Mouse (Mus musculus) c-Kit-positive CD71-negative TER-119-negative erythroid progenitor cells, embryonic 14.5 days (primary cell): ENCODE data around the gene Oma1.

ENCODE experiments used
- DNase-seq: peaks from one replicate; pipeline ENCODE4 v3.0.0-alpha.2; 2013; ENCODE audit warnings: low read depth

Oma1 gene

GRCm38 (mm10) chr4:103313587-103314525 is at the start of gene Oma1:
Gene Oma1 (plus strand): TSS chr4:103313812.
- DNase-seq: peak; percentile 89

GRCm38 (mm10) chr4:103263812-103264396 is 49.7 kb upstream of the Oma1 start:
- no peak for DNase-seq

- no peak for DNase-seq
These were observed 48.4 kb upstream of the Oma1 start for GRCm38 (mm10) chr4:103265166-103265565.

GRCm38 (mm10) chr4:103269336-103269735 is 44.3 kb upstream of the Oma1 start:
- no peak for DNase-seq

- no peak for DNase-seq
These were observed 40.6 kb upstream of the Oma1 start for GRCm38 (mm10) chr4:103273021-103273420.

- no peak for DNase-seq
These were observed 25.3 kb upstream of the Oma1 start for GRCm38 (mm10) chr4:103288342-103288741.

GRCm38 (mm10) chr4:103290763-103291162 is 22.8 kb upstream of the Oma1 start, which contains the start of gene 4921539E11Rik:
Gene 4921539E11Rik (minus strand): TSS chr4:103290863.
- DNase-seq: no peak

GRCm38 (mm10) chr4:103299342-103299741 is 14.3 kb upstream of the Oma1 start:
- no peak for DNase-seq

- DNase-seq: no peak
These were observed 9.8 kb upstream of the Oma1 start for GRCm38 (mm10) chr4:103303851-103304250.

GRCm38 (mm10) chr4:103314526-103314910 is 906 bp downstream of the Oma1 start:
- DNase-seq: no peak

GRCm38 (mm10) chr4:103315861-103316260 is 2.2 kb downstream of the Oma1 start:
- DNase-seq: no peak

GRCm38 (mm10) chr4:103321461-103321860 is 7.8 kb downstream of the Oma1 start:
- DNase-seq: no peak

GRCm38 (mm10) chr4:103324688-103325451 is 11.3 kb downstream of the Oma1 start:
- DNase-seq: no peak

- no peak for DNase-seq
These were observed 13.4 kb downstream of the Oma1 start for GRCm38 (mm10) chr4:103326994-103327393.

- DNase-seq: no peak
These were observed 15.7 kb downstream of the Oma1 start for GRCm38 (mm10) chr4:103329348-103329747.

GRCm38 (mm10) chr4:103335134-103335533 is 21.5 kb downstream of the Oma1 start:
- DNase-seq: no peak

GRCm38 (mm10) chr4:103340726-103341125 is 27.1 kb downstream of the Oma1 start:
- DNase-seq: no peak

- no peak for DNase-seq
These were observed 28.0 kb downstream of the Oma1 start for GRCm38 (mm10) chr4:103341620-103342019.

GRCm38 (mm10) chr4:103346058-103346457 is 32.4 kb downstream of the Oma1 start:
- DNase-seq: peak; percentile 32

GRCm38 (mm10) chr4:103346849-103347248 is 33.2 kb downstream of the Oma1 start:
- no peak for DNase-seq

GRCm38 (mm10) chr4:103349219-103349618 is 35.6 kb downstream of the Oma1 start:
- no peak for DNase-seq

- DNase-seq: no peak
These were observed 39.3 kb downstream of the Oma1 start for GRCm38 (mm10) chr4:103352926-103353325.
